Comparison of ENCODE assay signal across 23 mouse cellular contexts in genomic region chr5:30586616-30587015, GRCm38 (mm10). TPM values are rescaled to one million over a fixed set of nuclear protein-coding genes. Genes with fewer than 3 reads are reported as not detected.
A peak's percentile ranks its signal among the peaks of the same experiment; 100 is the strongest.
DNase-seq lines count a peak whose midpoint lies in the region; ATAC-seq and TF ChIP-seq lines count a peak whose summit lies in the region.
"Had no signal": no experiment of that assay in that cellular context is flagged by ENCODE, and none has a peak within 500 bp of the region (broad histone marks: within the 10 kb centered on the region; RNA-seq: fewer than 3 reads in every experiment).

No protein-coding gene starts in this region.

- H3K27ac ChIP-seq in heart, postnatal 0 days (ENCODE audit: low read depth), result peak overlapping the region; percentile 89
- H3K27ac ChIP-seq: embryonic facial prominence, embryonic 10.5 days; limb, embryonic 12.5 days; liver, embryonic 15.5 days had no signal

- H3K36me3 ChIP-seq in heart, postnatal 0 days (replicated peaks; ENCODE audit: control insufficient read depth, insufficient read depth, low read length), result no peaks in the 10 kb centered on the region
- H3K36me3 ChIP-seq: embryonic facial prominence, embryonic 10.5 days; limb, embryonic 12.5 days; liver, embryonic 15.5 days had no signal

- no peak overlapping the region for H3K4me3 ChIP-seq in heart, postnatal 0 days (ENCODE audit: low read depth, low read length)
- H3K4me3 ChIP-seq: embryonic facial prominence, embryonic 10.5 days; erythroblast, embryonic 14.5 days; limb, embryonic 12.5 days; liver, embryonic 15.5 days had no signal

- WGBS in heart, postnatal 0 days, result 42% methylated on average over 3 of the region's 3 CpGs

- intact Hi-C loops in left cerebral cortex, postnatal 4 days (cut with DNase I), result no loop called here
- intact Hi-C loops in left cerebral cortex, postnatal 25 days (cut with DNase I), result loop anchor here (5.0 kb wide), 2 partner anchors 56 to 69 kb away; no protein-coding TSS in a partner anchor

- no peak for TF ChIP-seq EP300 in heart, postnatal 0 days (IDR thresholded peaks at IDR 0.05; ENCODE audit: low read depth)

- H3K4me2 ChIP-seq in heart, postnatal 0 days (ENCODE audit: low read depth, low read length), result no peak overlapping the region
- H3K4me2 ChIP-seq: limb, embryonic 12.5 days; liver, embryonic 15.5 days had no signal

- peaks cover 40% of the 10 kb centered on the region for H3K4me1 ChIP-seq in heart, postnatal 0 days (ENCODE audit: control insufficient read depth, insufficient read depth)

- no peak overlapping the region for H3K9ac ChIP-seq in heart, postnatal 0 days (replicated peaks; ENCODE audit: low read depth, low read length)
- H3K9ac ChIP-seq: limb, embryonic 12.5 days; liver, embryonic 15.5 days had no signal

- DNase-seq in left cerebral cortex, postnatal 4 days, result peak; percentile 68
- no peak for DNase-seq in left cerebral cortex, postnatal 25 days (ENCODE audit: low spot score in 2 of 2)
- DNase-seq in cerebellum, adult 18-20 months, result peak; percentile 77 to 81
- peak; percentile 74 to 76 for DNase-seq in cerebellum, postnatal 36 days
- no peak for DNase-seq in heart, postnatal 0 days (ENCODE audit: low spot score)
- no peak for DNase-seq in layer of hippocampus, adult 11-12 months (ENCODE audit: low spot score)
- DNase-seq: kidney, adult 9 months; lung, postnatal 4 days; midbrain, embryonic 14.5 days; right cerebral cortex, postnatal 25 days had no signal

- H3K9me3 ChIP-seq in heart, postnatal 0 days (replicated peaks; ENCODE audit: control insufficient read depth, low read length), result no peaks in the 10 kb centered on the region
- H3K9me3 ChIP-seq: embryonic facial prominence, embryonic 10.5 days; limb, embryonic 12.5 days; liver, embryonic 15.5 days had no signal

- H3K27me3 ChIP-seq in heart, postnatal 0 days (ENCODE audit: control insufficient read depth, insufficient read depth, low read length), result peaks cover 21% of the 10 kb centered on the region; the same call in 1 of the 2 replicates

- no peak for ATAC-seq in heart, postnatal 0 days (ENCODE audit: insufficient read depth, low read depth)
- no peak for ATAC-seq in megakaryocyte progenitor cell, adult 5-6 weeks (replicated peaks; ENCODE audit: poor library complexity)
- ATAC-seq: inflammation-experienced regulatory T-cells, adult 6 months had no signal

- no peak for TF ChIP-seq CTCF in heart, postnatal 0 days (IDR thresholded peaks at IDR 0.05; ENCODE audit: low read depth)

RNA-seq across cellular contexts. Expression of gene Kcnk3, which starts 1.4 kb away (rescaled TPM):
- total RNA-seq in left cerebral cortex, postnatal 4 days (2021), result 10 to 100 TPM; 14.1 to 15.1 TPM
- total RNA-seq in left cerebral cortex, postnatal 25 days (2021), result 10 to 100 TPM; 21.3 to 21.6 TPM
- 55.5 and 70.0 TPM in 2 replicates for total RNA-seq in heart, postnatal 0 days (2014; rRNA removed; ENCODE audit: low replicate concordance)
- polyA plus RNA-seq in heart, postnatal 0 days (2015; fragmentation: Nextera tagmentation; extraction: Ambion mirVana), result 36.4 and 45.3 TPM in 2 replicates
- not detected in 2 replicates for total RNA-seq in megakaryocyte progenitor cell, adult 5-6 weeks (2015)
- not detected in 2 replicates for total RNA-seq in megakaryocyte progenitor cell, adult 5-6 weeks (2017)
- polyA plus RNA-seq: erythroblast, embryonic 14.5 days had no signal

RNA-seq across cellular contexts. Expression of gene Cib4, which starts 41.0 kb away (rescaled TPM):
- not detected for total RNA-seq in left cerebral cortex, postnatal 4 days (2021)
- not detected for total RNA-seq in left cerebral cortex, postnatal 25 days (2021)
- total RNA-seq in heart, postnatal 0 days (2014; rRNA removed; ENCODE audit: low replicate concordance), result not detected in 2 replicates
- polyA plus RNA-seq in heart, postnatal 0 days (2015; fragmentation: Nextera tagmentation; extraction: Ambion mirVana), result not detected in 2 replicates
- not detected in 2 replicates for total RNA-seq in megakaryocyte progenitor cell, adult 5-6 weeks (2015)
- not detected in 2 replicates for total RNA-seq in megakaryocyte progenitor cell, adult 5-6 weeks (2017)
- total RNA-seq: ES-E14; gastrocnemius, adult 18-20 months; layer of hippocampus, adult 18-20 months; left cerebral cortex, adult 18-20 months had no signal
- polyA plus RNA-seq: embryonic facial prominence, embryonic 10.5 days; erythroblast, embryonic 14.5 days; forebrain, embryonic 16.5 days; hindbrain, embryonic 11.5 days; inflammation-experienced regulatory T-cells, adult 6 months; limb, embryonic 12.5 days; liver, embryonic 15.5 days; midbrain, embryonic 14.5 days; neural tube, embryonic 11.5 days had no signal

Comparison
In these comparisons a context has a peak if more than half of its experiments do, and no peak if none do; other contexts are left out.
1. DNase-seq: peak in left cerebral cortex, postnatal 4 days (single experiment), cerebellum, adult 18-20 months (2 of 2) and cerebellum, postnatal 36 days (2 of 2); none in left cerebral cortex, postnatal 25 days (0 of 2), heart, postnatal 0 days (single experiment) and layer of hippocampus, adult 11-12 months (single experiment).
2. RNA of gene Kcnk3, which starts 1.4 kb away (total RNA-seq): 55.5 to 70.0 TPM in heart, postnatal 0 days, 21.3 to 21.6 TPM in left cerebral cortex, postnatal 25 days and 14.1 to 15.1 TPM in left cerebral cortex, postnatal 4 days; not detected in megakaryocyte progenitor cell, adult 5-6 weeks; every median in the first group is over 10 times any median in the second.